Mouse (Mus musculus): ENCODE measurements around the gene Dis3.
A peak's percentile ranks its signal among the peaks of the same experiment; 100 is the strongest.
"Not testable (repeated sequence)": the region's sequence is repeated elsewhere in the genome, so short reads cannot be mapped to it uniquely, and the experiment has no call there.

Gene Dis3

DNA sequence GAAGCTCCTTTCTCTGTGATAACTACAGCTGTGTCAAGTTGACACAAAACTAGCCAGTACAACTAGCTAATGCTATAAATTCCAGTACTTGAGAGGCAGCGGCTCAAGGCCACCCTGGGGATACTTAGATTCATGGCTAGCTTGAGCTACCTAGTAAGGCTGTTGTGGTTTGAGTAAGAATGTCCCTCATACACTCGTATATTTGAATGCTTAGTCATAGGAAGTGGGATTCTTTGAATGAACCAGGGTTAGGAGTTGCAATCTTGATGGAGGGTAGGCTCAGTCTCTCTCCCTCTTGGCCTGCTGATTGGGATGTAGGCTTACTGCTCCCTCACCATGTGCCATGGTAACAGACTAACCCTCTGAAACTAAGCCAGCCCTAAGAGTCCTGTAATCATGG lies 36.5 kb downstream of the Dis3 start:
- DNase-seq (ENCODE audit: extremely low read depth, low read depth), result no peak

DNA sequence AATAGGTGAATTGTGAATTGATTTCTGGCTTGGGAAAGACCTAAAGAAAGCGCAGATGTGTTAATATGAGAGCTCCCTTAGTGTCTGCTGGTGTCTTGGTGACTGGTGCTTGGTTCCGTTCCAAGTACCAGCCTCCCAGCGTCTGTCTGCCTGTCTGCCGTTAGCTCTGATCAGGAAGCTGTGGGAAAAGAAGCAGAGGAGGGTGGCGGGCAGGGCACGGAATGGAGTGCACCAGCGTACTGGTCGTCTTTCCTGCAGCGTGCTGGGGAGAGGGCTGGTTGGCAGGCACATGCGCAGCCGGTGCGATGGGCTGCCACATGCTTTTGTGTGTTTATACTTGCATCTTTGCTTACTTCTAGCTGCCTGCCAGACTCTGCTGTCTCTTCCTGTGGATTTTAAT lies 39.0 kb downstream of the Dis3 start:
- no peak for DNase-seq (ENCODE audit: extremely low read depth, low read depth)

DNA sequence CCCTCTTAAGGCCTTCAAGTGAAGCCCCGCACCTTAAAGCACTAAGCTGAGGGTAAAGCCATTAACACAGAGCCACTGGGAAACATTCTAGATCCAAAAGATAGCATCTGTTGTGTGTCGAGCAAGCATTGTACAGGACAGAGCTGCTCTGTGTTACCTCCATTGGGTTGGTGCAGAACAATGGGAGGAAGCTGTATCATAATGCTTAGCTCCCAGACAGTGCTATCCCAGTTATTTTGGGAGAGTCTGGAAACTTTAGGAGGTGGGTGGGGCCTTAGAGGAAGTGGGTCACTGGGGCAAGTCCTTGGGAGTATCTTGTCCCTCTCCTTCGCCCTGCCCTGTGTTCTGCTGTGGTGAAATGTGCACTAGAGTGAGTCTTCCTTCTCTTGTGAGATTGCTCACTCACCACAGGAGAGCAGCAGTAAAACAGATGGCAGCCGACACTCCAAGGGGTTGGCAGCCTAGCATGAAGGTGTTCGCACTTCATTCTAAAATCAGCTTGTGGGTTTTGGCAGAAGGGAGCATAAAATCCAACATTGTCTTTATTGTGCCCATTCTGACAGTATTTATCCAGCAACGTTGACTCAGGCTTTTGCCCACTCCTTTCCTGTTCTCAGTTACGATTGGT lies 40.5 kb downstream of the Dis3 start:
- no peak for DNase-seq (ENCODE audit: extremely low read depth, low read depth)

DNA sequence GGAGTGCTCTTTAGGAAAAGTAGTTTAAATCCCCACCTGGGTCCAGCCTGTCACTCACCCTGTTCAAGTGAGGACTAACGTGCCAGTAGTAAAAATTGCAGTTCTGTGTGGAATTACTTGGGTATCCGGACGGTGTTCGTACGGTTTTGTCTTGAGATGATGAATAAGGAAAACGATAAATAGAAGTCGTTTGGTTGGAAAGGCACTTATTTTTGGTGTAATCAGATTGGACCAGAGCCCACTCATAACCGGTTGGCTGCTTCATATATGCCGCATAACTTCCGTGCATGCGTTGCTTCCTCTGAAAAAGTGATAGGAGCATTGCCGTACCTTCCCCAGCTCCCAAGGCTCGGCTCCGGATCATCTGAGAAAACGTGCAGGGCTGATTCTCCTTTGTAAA lies 52.8 kb downstream of the Dis3 start:
- peak; percentile 76 for DNase-seq (ENCODE audit: extremely low read depth, low read depth)

DNA sequence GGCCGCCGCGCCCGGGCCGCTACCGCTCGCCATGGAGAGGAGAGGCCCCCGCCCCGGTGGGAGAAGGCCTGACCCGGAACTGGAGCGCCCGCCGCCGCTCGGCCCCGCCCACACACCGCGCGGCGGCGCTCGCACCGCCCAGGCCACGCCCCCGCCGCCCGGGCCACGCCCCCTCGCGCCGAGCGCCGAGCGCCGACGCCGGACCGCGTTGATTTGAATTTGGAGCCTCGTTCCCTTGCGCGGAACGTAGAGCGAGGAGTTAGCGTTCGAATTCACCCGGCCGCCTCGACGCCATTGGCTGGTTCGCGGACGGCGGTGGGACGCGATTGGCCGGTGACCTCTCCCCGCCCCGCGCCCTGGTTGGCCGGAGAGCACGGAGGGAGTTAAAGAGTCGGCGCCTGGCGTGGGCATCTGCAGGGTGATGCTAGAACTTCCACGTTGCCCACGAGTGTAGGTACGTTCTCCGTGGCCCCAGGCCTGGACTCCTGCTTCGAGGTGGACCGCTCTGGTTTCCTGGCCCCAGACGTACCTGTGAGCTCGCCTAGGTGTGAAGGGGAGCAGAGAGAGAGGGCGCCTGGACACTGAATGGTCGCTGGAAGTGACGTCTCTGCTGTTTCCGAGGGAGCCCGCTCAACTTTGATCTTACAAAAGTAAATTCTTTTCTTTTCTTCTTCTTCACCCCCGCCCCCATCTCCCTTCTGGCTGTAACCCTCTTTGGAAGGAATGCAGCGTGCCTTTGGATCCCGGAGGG lies 53.4 kb downstream of the Dis3 start, which contains the start of the genes Mzt1 and Bora:
TSS of gene Mzt1 (minus strand) at position 104 of the 751 bp plus-strand sequence.
TSS of gene Bora (plus strand) at position 192 of the 751 bp plus-strand sequence.
- DNase-seq (ENCODE audit: extremely low read depth, low read depth), result peak; percentile 81

DNA sequence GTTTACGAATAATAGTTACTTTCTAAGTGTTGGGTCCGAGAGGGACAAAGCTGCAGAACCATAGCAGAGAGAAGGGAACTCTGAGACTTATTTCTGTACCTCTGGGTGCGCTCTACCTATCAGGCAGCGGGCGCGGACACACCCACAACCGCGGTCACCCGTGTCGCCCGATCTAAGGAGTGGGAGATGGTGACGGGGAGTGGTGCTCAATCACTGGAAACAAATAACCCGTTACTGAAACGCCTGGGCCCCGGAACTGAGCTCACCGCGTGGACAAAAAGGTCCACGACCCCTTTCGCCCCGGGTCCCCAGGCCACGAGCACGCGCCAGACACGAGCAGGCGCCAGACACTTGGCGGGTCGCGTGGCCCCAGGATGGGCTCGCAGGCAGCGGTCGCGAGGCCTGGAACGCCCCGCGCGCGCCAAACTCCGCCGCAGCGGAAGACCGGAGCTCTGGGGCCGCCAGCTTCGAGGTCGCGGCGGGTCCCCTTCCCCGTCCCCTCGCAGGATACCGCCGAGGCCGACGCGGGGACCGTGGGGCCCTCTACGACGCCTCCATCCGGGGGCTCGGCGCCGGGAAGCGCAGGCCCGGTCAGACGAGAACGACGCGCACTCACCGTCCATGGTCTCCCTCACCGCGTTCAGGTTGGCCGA lies 54.1 kb downstream of the Dis3 start:
- peak; percentile 14 for DNase-seq (ENCODE audit: extremely low read depth, low read depth)

DNA sequence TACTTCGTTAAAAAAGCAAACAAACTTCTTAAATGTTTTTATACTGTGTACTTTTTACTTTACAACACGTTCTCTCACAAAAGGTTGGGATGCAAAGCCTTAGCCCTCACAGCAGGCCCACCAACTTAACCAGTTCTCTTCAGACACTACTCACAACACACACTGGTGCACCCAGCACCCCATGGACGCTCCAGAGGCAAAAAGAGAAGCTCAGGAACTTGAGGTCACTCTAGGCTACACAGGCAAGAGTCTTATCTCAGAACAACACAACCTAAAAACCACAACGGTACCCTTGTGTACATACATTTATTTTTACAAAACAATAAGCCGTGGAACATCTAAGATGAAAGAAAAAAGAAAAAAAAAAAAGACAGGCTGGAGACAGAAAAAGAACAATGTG lies 54.9 kb downstream of the Dis3 start:
- DNase-seq (ENCODE audit: extremely low read depth, low read depth), result peak; percentile 47

DNA sequence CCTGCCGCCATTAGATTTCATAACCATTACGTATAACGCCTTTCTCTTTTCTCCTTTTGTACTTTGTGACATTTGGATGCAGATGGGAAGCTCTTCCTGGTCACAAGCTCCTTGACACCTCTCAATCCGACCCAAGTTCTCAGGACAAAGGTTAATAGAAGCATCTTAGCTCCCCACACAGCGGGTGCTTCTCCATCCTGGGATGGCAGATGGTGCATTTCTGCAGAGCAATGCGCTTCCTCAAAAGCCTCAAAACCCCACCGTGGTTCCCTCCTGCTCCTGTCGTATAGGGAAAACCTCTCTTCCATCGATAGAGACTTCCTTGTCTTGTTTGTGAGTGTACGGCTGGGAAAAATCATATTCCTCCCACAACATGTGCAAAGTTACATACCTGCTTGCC lies 55.5 kb downstream of the Dis3 start:
- DNase-seq (ENCODE audit: extremely low read depth, low read depth), result peak; percentile 30

DNA sequence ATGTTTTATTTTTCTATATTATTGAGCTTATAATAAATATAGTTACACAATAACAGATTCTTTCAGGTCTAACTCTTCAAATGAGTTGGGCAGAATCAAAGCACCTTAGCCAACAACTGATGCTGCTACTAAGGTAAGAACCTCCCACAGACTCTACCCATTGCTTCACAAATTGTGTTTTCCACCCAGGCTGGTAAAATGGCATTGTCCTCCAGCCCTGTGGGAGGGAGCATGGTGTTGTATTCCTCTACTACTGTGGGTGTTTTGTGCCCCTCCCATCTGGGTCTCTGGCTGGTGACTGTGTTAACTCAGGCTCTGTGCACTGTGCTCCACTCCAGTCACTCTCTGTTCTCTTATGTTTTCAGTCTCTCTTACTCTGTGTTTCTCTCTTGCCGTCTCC lies 56.1 kb downstream of the Dis3 start:
- DNase-seq (ENCODE audit: extremely low read depth, low read depth), result no peak

DNA sequence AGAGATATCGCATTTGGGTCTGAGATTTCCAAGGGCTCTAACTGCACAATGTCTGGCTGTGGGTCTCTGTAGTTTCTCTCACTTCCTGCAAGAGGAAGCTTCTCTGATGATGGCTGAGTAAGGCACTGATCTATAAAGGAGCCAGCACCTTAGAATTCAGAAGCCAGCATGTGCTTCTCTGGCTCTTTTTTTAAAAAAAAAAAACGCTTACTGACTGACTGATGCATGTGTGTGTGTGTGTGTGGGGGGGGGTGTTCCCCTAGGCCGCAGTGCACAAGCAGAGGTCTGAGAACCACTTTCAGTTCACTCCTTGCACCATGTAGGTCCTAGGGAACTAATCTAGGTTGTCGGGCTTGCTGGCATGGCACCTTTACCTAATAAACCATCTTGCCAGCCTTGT lies 58.2 kb downstream of the Dis3 start:
- DNase-seq (ENCODE audit: extremely low read depth, low read depth), result no peak

DNA sequence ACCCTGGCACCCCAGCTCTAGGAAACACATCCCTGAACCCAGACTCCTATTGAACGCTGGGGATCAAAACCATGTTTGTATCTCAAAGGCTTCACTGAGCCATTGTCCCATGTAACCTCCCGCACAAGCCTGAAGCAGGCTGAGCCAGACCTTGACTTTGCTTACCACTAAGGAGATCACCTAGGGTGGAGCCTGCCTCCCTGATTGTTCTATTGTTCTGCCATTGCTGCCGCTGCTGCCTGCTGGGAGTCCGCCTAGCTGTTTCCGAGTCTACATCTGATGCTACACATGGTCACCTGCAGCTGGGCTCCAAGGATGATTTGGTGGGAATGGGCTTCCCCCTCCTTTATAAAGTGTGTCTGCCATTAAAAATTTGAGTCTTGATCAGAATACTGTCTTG lies 60.3 kb downstream of the Dis3 start:
- not testable (repeated sequence) for DNase-seq (ENCODE audit: extremely low read depth, low read depth)

DNA sequence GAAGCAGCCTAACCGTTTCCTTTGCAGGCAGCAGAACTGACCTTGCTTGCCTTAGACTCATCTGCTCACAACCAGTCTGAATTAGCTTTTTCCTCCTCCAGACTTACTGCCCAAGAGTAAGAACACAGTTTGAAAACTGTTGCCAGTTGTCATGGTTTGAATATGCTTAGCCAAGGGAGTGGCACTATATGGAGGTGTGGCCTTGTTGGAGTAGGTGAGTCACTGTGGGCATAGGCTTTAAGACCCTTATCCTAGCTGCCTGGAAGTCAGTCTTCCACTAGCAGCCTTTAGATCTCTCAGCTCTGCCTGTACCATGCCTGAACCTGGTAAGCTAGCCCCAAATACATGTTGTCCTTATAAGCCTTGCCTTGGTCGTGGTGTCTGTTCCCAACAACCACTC lies 61.9 kb downstream of the Dis3 start:
- no peak for DNase-seq (ENCODE audit: extremely low read depth, low read depth)

DNA sequence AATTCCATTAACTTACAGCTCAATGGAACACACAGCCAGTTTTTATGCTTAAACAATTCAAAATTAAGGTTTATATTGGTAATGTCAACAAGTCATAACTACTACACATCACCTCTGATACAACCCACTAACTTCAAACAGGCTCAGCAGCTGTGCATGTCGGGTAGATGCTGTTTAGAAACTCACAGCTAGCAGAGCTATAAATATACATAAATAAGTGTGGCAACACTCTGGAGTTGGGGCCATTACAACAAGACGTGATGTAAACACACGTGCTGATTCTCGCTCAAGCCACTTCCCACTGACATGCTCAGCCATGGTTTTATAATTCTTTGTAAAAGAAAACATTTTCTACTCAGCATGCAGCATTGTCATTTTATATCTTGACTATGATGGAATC lies 63.5 kb downstream of the Dis3 start:
- DNase-seq (ENCODE audit: extremely low read depth, low read depth), result no peak

DNA sequence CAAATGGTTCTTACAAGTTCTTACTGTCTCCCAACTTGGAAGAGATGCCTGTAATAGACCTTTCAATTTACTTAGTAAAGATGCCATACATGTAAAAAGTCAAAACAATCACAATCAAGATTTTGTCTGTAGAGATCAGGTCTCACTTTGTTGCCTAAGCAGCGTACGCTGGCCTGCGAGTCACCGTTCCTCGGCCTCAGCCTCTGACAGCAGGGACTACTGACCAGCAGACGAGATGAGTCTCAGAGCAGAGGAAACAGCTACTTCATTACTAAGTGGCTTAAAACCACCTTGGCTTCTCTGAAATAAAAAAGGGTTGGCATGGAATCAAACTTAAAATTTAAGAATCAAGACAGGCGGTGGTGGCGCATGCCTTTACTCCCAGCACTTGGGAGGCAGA lies 64.7 kb downstream of the Dis3 start:
- DNase-seq (ENCODE audit: extremely low read depth, low read depth), result not testable (repeated sequence)

DNA sequence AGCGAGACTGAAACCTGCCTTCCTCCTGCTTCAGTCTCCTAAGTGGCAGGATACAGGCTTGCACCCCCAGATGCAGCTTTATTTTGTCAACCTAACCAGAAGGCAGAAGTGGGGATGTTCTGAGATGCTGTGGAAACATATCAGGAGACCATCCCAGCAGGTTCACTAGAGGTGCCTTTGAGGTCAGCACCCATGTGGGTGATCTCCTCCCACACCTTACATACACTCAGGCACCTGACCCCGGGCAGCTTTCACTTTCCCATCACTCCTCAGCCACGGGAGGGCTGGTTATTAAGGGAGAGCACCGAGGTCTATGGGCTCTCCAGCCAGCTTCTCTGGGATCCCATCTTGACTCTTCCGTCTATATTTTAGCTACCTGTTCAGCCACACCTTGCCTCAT lies 67.0 kb downstream of the Dis3 start:
- no peak for DNase-seq (ENCODE audit: extremely low read depth, low read depth)

DNA sequence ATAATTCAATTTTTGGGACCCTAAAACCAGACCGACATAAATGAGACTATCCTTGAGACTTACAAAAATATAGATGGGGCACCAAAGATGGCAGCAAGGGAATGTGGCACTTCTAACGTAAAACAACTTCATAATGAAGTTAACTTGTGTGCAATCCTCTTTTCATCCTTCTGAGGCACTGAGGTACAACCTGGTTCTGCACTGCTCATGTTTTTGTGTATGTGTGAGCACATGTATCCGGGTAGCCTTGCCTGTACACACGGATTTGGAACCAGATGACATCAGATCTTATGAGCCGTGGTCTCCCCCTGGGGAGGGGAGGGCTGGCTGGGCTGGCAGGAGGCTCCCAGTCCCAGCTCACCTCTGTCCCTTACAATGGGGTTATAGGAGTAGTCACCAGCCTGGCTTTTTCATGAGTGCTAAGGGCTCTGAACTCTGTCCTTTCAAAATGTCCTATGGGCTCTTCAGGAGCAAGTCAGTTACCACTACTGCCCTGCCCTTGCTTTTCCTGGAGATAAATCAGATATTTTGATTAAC lies 68.2 kb downstream of the Dis3 start:
- DNase-seq (ENCODE audit: extremely low read depth, low read depth), result no peak

DNA sequence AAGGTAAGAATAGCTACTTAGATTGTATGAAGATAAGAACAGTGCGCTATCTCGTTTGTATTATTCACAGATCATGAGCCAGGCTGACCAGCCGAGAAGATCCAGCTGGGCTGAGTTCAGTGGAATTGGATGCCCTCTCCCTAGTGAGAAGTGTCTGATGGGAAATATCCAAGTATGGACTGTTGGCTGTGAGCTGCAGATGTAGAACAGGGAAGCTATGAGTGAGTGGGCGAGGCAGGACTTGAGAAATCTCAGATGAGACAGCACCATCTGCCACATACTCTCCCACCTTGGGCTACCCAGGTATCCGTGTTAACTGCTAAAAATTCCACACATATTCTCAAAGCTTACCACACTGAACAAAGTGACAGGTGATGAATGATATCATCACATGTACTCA lies 69.6 kb downstream of the Dis3 start:
- DNase-seq (ENCODE audit: extremely low read depth, low read depth), result no peak
